Mouse (Mus musculus) neural tube, embryonic 13.5 days (tissue): ENCODE measurements at regions not wholly inside any gene's neighbourhood (a gene's known extent, or its start where the extent isn't known, plus 50 kb on each side); places are given as distances from the start of the nearest gene placed in this dataset.

Source experiments
- ATAC-seq: fragments of 200-750 bp; cut with Nextera tagmentation; 2 replicates; pipeline ENCODE4 v1.8.0; 2017; ENCODE audit warnings: low read depth, mild to moderate bottlenecking, moderate TSS enrichment, moderate library complexity
- H3K27ac ChIP-seq: fragments of 300-500 bp; sonication (generic); replicated peaks from 2 replicates; pipeline ENCODE4 v1.5.1; 2015; ENCODE audit warnings: moderate library complexity, mild to moderate bottlenecking, inconsistent platforms
- H3K27me3 ChIP-seq: fragments of 300-500 bp; sonication (generic); 2 replicates; pipeline ENCODE4 v1.6.1; 2015; ENCODE audit warnings: mild to moderate bottlenecking, inconsistent platforms
- H3K36me3 ChIP-seq: fragments of 300-500 bp; sonication (generic); 2 replicates; pipeline ENCODE4 v1.6.1; 2015; ENCODE audit warnings: mild to moderate bottlenecking, inconsistent platforms
- H3K4me1 ChIP-seq: fragments of 300-500 bp; sonication (generic); replicated peaks from 2 replicates; pipeline ENCODE4 v1.6.1; 2015; ENCODE audit warnings: inconsistent platforms
- H3K4me2 ChIP-seq: fragments of 300-500 bp; sonication (generic); 2 replicates; pipeline ENCODE4 v1.6.1; 2015; ENCODE audit warnings: inconsistent platforms, mild to moderate bottlenecking, moderate library complexity
- H3K4me3 ChIP-seq: fragments of 300-500 bp; sonication (generic); 2 replicates; pipeline ENCODE4 v1.5.1; 2015; ENCODE audit warnings: mild to moderate bottlenecking, inconsistent platforms
- H3K9ac ChIP-seq: fragments of 300-500 bp; sonication (generic); 2 replicates; pipeline ENCODE4 v1.6.1; 2015; ENCODE audit warnings: moderate library complexity, mild to moderate bottlenecking, inconsistent platforms
- H3K9me3 ChIP-seq: fragments of 300-500 bp; sonication (generic); 2 replicates; pipeline ENCODE4 v1.6.1; 2016; ENCODE audit warnings: inconsistent platforms
- WGBS: fragments of 180-500 bp; shearing (Covaris S2); methylation state at CpG from one replicate; pipeline ENCODE4 v1.1.7; 2015; 5-methylcytosine and 5-hydroxymethylcytosine counted together

DNA sequence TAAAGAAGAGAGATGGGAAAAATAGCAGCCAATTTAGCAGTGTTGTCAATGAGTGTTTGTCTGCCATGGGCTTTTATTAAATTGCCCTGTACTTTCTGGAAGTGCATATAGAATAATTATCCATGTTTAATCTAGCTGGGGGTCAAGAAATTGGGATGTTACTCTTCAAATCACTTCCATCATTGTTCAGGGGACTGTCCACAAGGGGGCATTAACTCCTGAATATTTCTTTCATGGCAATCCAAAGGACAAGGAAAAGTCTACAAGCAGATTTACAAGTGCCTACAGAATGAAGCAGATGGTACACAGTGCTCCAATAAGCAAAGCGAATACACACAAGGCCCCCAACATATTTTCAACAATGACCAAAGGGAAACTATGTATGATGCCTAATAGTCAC lies 501.7 kb downstream of the Phex start:
- WGBS: 79% methylated on average over 1 of the region's 1 CpGs

More for the DNA sequence above, 501.7 kb downstream of the Phex start:
- H3K4me2 ChIP-seq: no peak overlapping the region
- H3K36me3 ChIP-seq: no peaks in the 10 kb centered on the region
- no peak overlapping the region for H3K9ac ChIP-seq
- H3K9me3 ChIP-seq: no peaks in the 10 kb centered on the region
- no peaks in the 10 kb centered on the region for H3K27me3 ChIP-seq
- H3K27ac ChIP-seq: no peak overlapping the region
- ATAC-seq: no peak
- H3K4me3 ChIP-seq: no peak overlapping the region
- no peaks in the 10 kb centered on the region for H3K4me1 ChIP-seq
